Mouse (Mus musculus): ENCODE measurements at regions not wholly inside any gene's neighbourhood (a gene's known extent, or its start where the extent isn't known, plus 50 kb on each side); places are given as distances from the start of the nearest gene placed in this dataset.

DNA sequence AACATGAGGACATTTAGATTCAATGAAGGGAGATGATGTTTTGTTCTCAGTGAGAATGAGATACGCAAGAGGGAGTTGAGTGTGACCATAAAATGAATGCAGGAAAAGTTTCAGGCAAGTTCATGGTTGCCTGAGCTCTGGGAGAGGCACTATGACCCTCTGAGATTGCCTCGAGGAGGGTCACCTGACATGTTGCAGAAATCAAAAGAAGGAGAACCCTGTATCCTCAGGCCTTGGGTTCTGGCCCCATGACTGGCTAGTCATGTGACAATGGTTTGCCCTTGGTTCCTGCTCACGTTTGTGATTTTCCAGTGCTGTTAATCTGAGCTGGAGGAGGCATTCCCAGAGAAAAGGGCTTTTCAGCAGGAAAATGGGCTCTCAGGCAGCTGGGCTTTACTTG, 98.9 kb downstream of the Mab21l3 start:
- no peak for DNase-seq (ENCODE audit: extremely low spot score in 1 of 2, low spot score in 1 of 2)

- DNase-seq (ENCODE audit: extremely low spot score in 1 of 2, low spot score in 1 of 2) = no peak
These were observed 99.6 kb downstream of the Mab21l3 start for GRCm38 (mm10) chr3:101749031-101749632.

DNA sequence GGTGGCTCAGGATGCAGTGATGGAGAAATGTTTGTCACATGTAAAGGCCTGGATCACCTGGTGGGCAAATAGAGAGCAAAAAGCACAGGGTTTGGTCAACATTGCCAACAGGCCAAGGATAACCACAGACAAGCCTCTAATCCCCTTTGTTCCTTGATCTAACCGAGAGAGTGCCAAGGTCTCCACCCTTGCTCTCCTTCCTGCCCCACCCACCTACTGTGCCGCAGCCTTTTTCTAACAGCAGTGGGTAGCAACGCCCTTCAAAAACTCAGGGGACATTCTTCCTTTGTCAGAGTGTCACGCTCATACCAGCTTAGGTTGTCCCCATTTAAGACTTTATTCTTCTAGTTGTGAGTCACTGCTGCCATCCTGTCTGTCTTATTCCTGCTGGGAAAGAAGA, 100.6 kb downstream of the Mab21l3 start:
- no peak for DNase-seq (ENCODE audit: extremely low spot score in 1 of 2, low spot score in 1 of 2)

DNA sequence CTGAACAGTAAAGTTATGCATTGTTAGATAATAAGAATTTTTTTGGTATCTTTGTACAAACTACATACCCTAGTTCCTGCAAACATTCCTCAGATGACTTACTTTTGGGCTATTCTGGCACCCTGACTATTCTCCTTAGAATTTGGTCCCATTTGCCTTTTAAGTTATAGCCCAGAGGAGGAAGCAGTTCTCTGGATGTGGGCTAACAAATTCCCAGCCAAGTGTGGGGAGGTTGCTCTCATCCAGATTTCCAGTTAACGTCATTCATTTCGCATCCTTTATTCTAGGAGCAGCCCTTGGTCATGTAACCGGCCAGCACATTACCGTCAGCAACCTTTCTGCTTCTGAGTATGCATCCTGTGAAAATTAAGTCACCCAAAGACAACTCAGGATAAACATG, 107.9 kb downstream of the Mab21l3 start:
- no peak for DNase-seq (ENCODE audit: extremely low spot score in 1 of 2, low spot score in 1 of 2)

- DNase-seq (ENCODE audit: extremely low spot score in 1 of 2, low spot score in 1 of 2) = no peak
These were observed 111.6 kb downstream of the Mab21l3 start for GRCm38 (mm10) chr3:101737197-101737596.

GRCm38 (mm10) chr3:101729044-101729443, 119.7 kb downstream of the Mab21l3 start:
- no peak for DNase-seq (ENCODE audit: extremely low spot score in 1 of 2, low spot score in 1 of 2)

GRCm38 (mm10) chr3:101722926-101723325, 118.4 kb upstream of the Atp1a1 start:
- no peak for DNase-seq (ENCODE audit: extremely low spot score in 1 of 2, low spot score in 1 of 2)

DNA sequence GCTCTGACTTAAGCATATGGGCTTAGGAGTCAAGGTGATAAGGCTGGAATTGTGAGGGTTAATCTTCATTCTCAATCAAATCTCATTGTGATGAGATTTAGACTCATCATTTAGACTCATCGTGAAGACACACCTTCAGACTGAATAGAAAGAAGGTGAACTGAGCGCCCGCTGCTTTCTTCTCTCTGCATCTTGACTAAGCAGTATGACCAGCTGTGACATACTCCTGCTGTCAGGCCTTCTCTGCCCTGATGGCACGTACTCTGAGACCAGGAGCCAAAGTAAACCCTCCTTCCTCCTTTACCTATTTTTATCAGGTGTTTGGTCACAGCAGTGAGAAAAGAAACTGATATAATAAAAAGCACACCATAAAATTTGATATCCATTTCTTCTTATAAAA, 117.5 kb upstream of the Atp1a1 start:
- no peak for DNase-seq (ENCODE audit: extremely low spot score in 1 of 2, low spot score in 1 of 2)

DNA sequence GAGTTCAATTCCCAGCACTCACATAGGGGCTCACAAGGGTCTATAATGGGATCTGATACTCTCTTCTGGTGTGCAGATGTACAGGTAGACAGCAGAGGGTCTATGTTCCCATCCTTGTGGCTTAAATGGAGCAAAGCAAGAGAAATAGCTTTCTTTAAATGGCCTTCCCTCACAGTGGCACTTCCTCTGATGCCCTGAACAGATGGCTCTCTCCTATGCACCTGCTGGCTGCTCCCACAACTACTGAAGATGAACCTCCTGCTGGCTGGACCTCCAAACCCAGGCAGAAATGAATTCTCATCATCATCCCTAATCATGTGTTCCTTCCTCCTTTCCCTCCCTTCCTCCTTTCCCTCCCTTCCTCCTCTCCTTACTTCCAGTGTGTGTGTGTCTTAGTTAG, 110.9 kb upstream of the Atp1a1 start:
- DNase-seq (ENCODE audit: extremely low spot score in 1 of 2, low spot score in 1 of 2) = no peak

GRCm38 (mm10) chr3:101714810-101715209, 110.3 kb upstream of the Atp1a1 start:
- no peak for DNase-seq (ENCODE audit: extremely low spot score in 1 of 2, low spot score in 1 of 2)

- DNase-seq (ENCODE audit: extremely low spot score in 1 of 2, low spot score in 1 of 2) = no peak
These were observed 109.2 kb upstream of the Atp1a1 start for GRCm38 (mm10) chr3:101713669-101714068.

GRCm38 (mm10) chr3:101713138-101713638, 108.7 kb upstream of the Atp1a1 start:
- DNase-seq (ENCODE audit: extremely low spot score in 1 of 2, low spot score in 1 of 2) = no peak

- DNase-seq (ENCODE audit: extremely low spot score in 1 of 2, low spot score in 1 of 2) = no peak
These were observed 108.2 kb upstream of the Atp1a1 start for GRCm38 (mm10) chr3:101712666-101713065.

DNA sequence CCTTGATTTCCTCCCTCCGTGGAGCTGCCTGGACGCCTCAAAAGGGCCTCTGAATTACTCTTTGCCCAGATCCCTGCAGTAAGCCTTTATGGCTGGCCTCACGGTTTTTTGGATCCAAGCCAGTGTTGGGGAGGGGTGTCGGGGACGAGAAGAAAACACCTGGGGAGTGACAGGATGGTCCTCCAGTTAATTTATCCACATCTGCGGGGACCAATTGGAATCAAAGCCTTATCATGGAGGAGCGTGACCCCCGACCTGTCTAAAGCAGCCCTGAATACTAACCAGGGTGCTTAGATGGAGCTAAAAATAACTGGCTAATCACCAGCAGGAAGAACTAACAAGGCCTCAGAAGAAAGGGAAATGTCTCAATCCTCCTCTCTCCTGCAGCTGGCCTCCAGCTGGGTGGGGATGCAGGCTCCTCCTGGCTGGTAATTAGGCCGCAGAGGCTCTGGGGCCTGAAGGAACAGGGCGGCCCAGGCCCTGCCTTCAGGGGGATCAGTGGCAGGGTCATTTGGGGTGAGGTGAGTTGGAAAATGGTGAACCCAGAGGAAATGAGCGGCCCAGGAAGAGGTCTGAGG, 107.2 kb upstream of the Atp1a1 start:
- no peak for DNase-seq (ENCODE audit: extremely low spot score in 1 of 2, low spot score in 1 of 2)

DNA sequence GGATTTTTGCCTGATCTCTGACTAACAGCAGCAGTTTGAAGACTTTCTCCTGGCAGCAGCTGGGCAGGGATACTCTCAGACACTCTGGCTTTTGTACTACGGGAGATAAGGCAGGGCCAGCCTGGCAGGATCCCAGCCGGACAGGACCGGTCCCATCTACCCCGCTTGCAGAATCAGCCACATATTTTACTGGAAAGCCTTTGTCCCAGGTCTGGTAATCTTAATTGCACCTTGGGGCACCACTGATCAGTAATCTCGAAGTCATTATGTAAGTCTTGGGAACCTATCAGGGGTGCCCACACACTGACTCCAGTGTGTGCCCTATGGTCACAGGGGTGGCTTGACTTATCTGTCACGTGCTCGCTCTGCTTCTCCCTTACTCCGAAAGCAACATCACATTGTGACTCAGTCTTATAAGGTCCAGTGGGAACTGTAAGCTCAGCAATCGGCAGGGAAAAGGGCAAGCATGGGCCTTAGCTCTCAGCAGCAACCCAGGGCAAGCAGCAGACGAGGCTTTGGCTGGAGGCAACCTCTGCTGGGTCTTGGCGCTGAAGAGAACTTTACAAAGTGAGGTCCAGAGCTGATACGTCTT, 105.0 kb upstream of the Atp1a1 start:
- no peak for DNase-seq (ENCODE audit: extremely low spot score in 1 of 2, low spot score in 1 of 2)

DNA sequence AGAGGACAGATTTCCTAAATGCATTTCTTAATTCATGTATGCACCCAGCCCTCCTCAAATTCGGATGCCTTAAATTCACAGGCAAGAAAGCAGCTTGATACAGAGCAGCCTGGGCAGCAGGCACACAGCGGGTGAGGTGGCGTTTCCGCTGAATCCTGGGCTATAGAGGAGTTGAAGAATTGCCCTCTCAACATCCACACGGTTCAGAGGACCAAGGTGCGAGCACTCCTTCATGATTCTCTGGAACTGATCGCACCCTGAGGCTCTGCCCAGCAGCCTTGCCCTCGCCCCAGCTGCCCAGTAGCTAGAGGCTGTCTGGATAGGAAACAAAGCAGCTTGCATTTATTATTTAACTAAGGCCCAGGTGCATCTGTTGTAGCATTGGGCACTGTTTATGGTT, 104.3 kb upstream of the Atp1a1 start:
- no peak for DNase-seq (ENCODE audit: extremely low spot score in 1 of 2, low spot score in 1 of 2)

DNA sequence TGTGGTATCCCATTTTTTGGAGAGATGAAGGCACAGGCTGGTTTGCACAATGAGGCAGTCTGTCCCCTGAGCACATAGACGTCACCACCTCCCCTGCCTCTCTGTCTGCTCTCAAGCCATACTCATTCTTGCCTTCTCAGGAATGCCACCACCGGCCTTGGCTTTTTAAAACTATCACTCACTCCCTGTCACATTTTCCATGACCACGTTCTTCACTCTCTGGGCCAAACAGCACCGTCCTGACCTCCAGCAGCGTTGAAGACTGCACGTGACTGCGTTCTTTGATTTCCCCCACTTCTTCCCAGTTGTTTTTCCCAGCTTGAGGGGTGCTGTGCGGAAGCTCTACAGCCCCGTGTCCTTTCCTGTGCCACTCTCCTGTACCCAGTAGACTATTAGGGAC, 100.4 kb upstream of the Atp1a1 start:
- DNase-seq (ENCODE audit: extremely low spot score in 1 of 2, low spot score in 1 of 2) = no peak

- DNase-seq (ENCODE audit: extremely low spot score in 1 of 2, low spot score in 1 of 2) = no peak
These were observed 99.8 kb upstream of the Atp1a1 start for GRCm38 (mm10) chr3:101704326-101704725.

DNA sequence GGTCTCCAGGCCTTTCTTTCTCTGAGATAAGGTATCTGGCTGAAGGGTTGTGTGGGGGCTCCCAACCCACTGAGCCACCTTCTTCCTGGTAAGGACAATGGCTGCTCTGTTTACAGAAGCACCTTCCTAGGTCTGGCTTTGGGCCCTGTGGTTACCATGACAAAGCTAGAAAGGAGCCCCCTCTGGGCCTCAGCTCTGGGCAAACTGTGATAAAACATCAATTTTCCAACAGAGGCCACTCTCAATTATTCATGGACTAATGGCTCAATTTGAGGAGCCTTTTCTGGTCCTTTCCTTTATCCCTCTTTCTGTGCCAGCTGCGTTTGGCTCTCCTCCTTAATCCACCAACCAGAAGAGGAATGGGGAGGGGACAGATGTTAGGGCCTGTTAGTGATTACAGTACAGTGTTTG, 97.3 kb upstream of the Atp1a1 start:
- no peak for DNase-seq (ENCODE audit: extremely low spot score in 1 of 2, low spot score in 1 of 2)

- DNase-seq (ENCODE audit: extremely low spot score in 1 of 2, low spot score in 1 of 2) = no peak
These were observed 96.6 kb upstream of the Atp1a1 start for GRCm38 (mm10) chr3:101700974-101701610.

DNA sequence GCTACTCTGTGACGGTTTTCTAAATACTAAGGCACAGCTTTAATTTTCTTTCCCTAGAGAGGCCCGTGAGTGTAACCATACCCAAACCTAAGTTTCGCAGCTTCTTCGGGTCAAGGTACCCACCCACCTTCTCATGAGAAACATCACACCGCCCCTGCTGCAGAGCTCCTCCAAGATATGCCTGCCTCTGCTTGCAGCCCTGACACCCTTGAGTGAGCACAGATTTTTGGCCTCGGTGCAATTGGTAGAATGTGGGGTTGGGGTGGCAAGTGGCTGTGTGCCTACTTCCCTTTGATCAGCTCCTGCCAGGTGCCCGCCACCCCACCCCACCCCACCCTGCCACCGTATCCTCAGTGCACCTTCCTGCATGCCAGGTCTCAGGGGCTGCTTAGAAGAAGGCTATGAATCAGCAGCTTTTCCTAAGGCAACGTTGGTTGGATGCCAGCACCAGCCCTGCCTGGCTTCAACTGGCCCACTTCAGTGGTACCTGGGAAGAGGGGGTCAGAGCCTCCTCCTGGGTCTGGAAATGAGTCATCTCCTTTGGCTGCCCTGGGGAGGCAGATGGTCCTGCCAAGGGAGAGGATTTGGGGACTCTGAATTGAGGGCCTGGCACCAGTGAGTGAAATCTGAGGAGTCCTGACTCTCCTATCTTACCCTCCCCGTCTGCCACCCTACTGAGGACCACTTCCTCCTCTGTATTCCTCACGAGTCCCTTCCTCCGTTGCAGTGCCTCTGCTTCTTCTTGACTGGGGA, 95.6 kb upstream of the Atp1a1 start:
- no peak for DNase-seq (ENCODE audit: extremely low spot score in 1 of 2, low spot score in 1 of 2)

All from layer of hippocampus, postnatal 25 days (tissue).